Mouse (Mus musculus): Measurements from ENCODE around the gene Shank3.
A peak's percentile ranks its signal among the peaks of the same experiment; 100 is the strongest.

Gene Shank3

DNA sequence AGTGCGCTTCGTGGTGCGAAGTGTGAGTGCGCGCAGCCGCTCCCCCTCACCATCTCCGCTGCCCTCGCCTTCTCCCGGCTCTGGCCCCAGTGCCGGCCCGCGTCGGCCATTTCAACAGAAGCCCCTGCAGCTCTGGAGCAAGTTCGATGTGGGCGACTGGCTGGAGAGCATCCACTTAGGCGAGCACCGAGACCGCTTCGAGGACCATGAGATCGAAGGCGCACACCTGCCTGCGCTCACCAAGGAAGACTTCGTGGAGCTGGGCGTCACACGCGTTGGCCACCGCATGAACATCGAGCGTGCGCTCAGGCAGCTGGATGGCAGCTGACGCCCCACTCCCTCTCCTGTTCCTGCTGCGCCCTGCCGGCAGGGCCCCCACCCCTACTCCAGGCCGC is 58.6 kb downstream of the Shank3 start:
- DNase-seq: peak; percentile 18

DNA sequence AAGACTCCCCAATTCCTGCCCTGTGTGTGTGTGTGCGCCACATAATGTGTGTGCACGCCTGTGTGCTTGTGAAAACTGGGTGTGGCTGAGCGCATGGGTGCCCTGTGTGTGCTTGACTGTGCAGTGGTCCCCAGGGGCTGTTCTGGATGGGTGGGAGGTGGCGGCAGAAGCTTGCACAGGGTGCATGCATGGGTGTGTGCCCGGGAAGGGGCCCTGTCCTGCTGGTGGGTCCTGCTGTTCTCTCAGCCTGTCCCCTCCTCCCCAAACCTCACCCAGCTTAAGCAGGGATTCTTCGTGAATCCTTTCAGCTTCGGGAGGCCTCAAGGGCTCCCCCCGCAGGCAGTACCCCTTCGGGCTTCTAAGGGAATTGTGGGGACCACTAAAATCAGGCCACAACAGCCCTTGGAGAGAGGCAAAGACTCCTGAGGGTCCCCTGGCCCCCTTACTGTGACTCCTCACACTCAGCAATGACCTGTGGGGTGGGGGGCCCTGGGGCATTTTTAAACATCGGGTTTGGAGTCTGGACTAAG is 59.8 kb downstream of the Shank3 start:
- no peak for DNase-seq

DNA sequence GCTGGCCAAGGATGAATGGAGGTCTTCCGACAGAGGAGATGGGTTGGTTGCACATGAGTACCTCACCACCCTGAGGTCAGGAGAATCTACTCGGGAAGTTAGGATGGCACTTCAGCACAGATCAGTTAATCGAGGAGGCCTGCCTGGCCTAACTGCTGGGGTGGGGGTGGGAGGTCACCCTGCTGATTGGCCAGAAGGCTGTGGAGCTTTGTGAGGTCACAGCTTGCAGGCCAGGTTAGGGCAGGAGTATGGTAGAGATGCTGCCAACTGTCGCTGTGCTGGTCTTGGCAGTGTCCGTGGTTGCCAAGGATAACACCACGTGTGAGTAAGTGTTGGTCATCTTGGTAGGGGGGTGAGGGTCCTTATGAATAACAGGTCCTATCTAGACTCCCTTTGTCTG is 68.7 kb downstream of the Shank3 start, which contains the start of gene Acr:
Acr (plus strand) TSS at position 213 of the 400 bp plus-strand sequence.
- no peak for DNase-seq

DNA sequence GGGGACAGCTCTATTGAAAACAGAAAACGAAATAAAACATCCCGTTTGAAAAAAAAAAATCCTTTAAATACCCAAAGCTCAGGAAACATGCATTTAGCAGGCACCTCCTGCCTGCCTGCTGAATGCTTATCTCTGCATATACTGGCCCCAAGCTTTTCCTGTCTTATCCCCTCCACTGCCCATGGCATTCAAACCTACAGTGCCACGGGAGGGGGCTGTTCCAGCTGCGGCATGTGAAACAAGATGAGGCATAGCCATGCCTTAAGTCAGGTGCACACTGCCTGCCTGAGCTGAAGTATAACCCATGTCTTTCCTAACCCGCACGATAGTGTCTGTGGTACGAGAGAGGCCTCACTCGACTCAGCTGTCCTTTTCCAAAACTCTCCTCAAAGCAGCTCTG is 72.7 kb downstream of the Shank3 start:
- DNase-seq: no peak

DNA sequence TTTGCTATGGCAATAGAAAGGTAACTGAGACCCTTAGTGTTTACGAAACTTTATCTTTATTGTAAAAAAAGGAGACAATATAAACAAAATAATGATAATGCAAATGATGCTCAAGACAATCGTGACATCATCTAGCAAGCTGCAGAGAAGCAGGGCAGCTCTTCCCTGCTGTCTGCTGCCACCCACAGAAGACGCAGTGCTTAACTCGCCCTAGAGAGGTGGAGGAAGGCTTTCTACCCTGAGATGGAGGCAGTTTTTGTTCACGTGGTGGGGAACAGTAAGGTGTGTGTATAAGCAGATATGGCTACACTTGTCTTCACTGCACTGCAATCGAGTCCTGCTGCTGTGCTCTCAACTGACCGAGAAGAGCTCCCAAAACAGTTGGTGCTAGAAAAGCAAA is 83.1 kb downstream of the Shank3 start:
- DNase-seq: no peak

DNA sequence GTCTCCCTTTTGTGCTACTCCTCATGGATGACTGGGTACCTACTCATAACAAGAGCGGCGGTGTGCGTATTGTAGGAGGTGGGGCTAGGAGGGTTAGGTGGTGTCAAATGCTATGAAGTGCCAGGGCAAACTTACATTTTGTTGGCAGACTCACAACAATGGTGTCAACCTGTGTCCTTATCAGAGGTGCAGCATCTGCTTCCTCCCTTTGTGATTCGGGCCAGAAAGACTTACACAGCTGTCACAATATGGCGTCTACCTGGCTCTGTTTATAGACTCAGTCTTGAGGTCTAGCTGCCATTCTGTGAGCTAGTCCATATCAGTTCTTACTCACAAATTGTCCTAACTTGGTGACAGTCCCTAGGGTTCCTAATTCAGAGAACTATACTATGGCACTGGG is 85.7 kb downstream of the Shank3 start:
- DNase-seq: no peak

DNA sequence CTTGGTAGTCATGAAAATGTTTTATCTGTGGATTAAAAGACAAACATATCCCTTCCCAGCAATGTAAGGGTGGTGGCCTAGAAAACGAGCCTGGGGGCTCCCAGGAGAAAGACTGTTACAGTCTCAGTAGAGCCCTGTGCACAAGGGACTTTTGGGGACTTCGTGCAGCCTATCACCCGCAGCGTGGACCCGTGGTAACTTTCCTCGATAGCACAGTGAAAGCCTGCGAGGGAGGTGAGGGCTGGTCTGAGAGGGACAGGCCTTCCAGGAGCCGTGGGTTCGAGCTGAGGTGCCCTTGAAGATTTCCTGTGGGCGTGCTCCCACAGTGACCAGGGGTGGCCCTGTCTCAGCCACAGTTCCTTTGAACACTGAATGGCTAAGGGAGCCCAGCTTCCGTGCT is 86.2 kb downstream of the Shank3 start:
- no peak for DNase-seq

DNA sequence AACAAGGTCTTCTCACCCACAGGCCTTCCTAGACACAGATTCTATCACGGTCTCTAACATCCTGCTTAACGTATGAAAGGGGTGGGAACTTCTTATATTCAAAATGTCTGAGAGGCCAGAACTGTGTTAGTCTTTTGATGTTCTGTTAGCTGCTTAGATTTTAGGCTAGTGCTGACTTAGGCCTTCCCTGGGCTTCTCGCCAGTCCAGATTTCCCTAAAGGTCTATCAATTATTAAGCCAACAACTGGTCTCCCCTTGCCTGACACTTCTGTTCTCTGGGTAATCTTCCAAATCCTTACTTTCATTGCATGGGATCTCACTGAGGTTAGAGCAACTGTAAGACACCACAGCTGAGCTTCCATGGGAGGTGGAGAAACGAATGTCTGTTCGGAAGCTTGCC is 89.7 kb downstream of the Shank3 start:
- DNase-seq: no peak

DNA sequence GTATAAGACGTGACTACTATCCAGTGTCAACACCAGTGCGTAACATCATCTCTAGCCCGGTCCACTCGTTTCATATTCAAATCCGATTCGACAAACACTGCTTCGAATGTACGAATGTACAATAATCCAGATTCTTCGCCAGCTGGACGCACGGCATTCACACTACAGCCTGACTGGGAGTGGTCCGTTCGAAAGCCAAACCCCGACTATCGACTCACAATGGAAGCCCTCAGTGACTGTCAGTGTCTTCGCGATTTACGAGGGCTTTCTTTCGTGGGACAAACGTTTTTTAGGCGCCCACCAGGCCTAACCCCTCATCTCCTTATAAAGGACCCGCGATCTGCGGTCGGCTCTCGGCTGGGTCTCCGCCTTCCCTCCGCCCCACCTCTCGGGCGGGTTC is 91.9 kb downstream of the Shank3 start:
- no peak for DNase-seq

DNA sequence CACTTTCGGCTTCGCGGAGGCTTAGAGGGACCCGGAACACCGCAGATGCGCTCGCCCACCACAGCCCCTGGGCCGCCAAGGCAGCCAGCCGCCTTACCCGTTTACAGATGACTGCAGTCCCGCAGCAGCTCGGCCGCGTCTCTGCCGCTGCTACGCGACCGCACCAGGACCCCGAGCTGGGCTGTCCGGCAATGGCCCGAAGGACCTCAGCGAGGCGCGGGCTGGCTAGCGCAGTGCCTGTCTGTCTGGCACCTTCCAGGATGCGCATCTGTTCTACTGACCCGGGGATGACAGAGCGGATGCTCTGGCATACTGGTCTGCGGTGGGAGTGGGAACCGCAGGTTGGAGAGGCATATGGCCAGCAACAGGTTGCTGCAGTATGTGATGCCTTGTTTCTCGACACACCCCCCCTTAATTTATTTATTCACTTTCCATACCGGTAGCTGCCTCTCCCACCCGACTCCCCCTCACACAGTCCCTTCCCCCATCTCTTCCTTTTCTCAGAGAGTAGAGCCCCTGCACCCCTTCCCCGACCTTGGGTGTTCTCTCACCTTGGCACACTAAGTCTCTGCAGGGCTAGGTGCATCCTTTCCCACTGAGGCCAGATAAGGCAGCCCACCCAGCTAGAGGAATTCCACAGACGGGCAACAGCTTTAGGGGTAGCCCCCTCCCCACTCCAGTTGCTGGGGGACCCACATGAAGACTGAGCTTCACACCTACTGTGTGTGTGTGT is 92.5 kb downstream of the Shank3 start, which contains the start of gene Rabl2:
Rabl2 (minus strand) TSS at position 201 of the 733 bp plus-strand sequence.
- DNase-seq: peak; percentile 77

DNA sequence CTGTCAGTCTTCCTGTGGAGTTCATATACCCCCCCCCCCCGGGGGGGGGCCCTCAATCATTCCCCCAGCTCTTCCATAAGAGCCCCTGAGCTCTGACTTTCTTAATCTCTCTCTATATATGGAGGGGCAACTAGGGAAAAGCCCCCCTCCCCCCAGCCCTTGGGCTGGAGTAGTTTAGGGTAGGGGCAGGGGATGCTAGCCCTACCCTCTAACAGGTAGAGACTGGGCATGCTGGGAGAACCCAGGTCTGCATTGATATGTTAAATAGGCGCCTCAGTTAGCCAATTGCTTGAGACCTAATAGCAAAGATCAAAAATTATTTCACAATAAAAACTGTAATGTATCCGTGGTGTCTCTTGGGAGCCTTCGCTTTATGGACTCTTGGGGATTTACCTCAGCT is 93.1 kb downstream of the Shank3 start:
- no peak for DNase-seq

DNA sequence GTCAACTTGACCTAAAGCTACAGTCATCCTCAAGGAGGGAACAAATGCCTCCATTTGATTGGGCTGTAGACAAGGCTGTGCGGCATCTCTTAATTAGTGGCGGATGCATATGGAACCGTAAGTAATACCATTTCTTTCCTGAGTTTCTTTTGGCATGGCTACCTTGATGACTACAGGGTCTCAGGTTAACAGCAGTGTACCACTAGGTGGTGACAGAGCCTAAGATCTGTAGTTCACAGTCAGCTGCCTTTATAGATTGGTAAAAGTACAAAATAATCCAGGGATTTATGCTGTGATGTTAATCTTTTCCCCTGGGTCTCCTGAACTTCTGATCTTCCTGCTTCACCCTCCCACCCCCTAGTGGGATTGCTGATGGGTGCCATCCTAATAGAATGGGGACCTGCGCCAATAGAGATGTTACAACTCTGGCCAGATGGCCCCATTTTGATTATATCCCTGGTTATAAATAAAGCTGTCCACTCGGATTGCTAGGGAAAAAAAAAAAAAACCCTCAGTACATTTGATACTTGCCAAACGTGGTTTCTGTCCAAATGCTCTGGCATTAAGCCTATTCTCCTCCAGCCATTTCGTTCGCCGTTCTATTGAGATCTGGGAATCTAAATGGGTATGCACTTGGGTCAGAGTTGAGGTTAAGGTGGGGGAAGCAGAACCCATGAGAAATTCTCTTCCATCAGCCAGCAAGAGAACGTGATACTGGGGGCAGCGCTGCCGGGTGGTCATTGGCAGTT is 106.6 kb downstream of the Shank3 start:
- DNase-seq: no peak

DNA sequence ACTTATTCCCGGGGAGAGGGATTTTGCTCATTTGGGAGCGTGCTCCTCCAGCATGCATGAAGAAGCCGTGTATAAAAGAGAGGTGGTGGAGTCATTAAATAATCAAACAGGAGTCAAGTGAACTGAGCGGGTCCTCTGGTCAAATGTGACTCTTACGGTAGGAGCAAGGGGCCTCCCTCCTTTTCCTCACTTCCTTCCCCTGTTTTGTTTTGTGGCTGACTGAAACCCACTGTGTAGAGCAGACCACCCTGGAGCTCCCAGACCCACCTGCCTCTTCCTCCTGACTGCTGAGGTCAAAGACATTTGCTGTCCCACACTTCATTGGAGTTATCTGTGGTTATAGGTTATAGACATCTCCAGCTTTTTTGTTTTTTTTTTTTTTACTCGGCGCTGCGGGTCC is 108.1 kb downstream of the Shank3 start:
- DNase-seq: no peak

DNA sequence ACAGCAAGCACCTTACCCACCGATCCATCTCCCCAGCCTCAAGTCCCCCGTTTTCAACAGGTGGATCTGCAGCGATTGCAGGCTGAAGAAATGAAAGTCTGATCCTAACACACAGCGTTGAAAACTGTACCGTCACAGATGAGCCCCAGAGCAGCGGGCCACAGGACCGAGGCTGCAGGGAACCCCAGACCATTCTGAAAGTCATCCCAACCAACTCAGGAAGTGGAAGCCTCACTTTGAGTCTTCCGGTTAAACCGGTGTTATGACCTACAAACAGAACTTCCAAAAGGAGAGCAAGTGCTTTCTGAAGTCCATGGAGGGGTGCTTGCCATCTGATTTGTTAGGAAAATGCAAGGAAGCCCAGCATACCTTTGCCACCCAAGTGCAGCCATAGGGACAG is 108.5 kb downstream of the Shank3 start:
- DNase-seq: no peak

All from cerebellum, adult 11 months (tissue).